In genomic region chr4:122996618-122997381, GRCm38 (mm10) we compare ENCODE assay signal across 7 mouse cellular contexts. TPM values are rescaled to one million over a fixed set of nuclear protein-coding genes. Genes with fewer than 3 reads are reported as not detected.
DNase-seq lines count a peak whose midpoint lies in the region; ATAC-seq and TF ChIP-seq lines count a peak whose summit lies in the region.

No protein-coding gene starts in this region.

- H3K27me3 ChIP-seq in heart, embryonic 16.5 days (ENCODE audit: control insufficient read depth, insufficient read depth, low read length), result peaks cover 51% of the 10 kb centered on the region
- H3K27me3 ChIP-seq in limb, embryonic 14.5 days (ENCODE audit: control insufficient read depth, insufficient read depth, low read length), result no peaks in the 10 kb centered on the region
- H3K27me3 ChIP-seq in midbrain, embryonic 12.5 days, result no peaks in the 10 kb centered on the region

- no peak for TF ChIP-seq POLR2A in limb, embryonic 14.5 days (IDR thresholded peaks at IDR 0.05; ENCODE audit: borderline replicate concordance, extremely low read depth, insufficient read depth, insufficient read length)

- peak overlapping the region; percentile 76 for H3K4me3 ChIP-seq in heart, embryonic 16.5 days (ENCODE audit: low read length)
- peak overlapping the region; percentile 79 for H3K4me3 ChIP-seq in limb, embryonic 14.5 days (replicated peaks; ENCODE audit: low read length)
- H3K4me3 ChIP-seq in midbrain, embryonic 12.5 days, result peak overlapping the region; percentile 83

- H3K9me3 ChIP-seq in heart, embryonic 16.5 days (replicated peaks; ENCODE audit: control insufficient read depth, low read length), result no peaks in the 10 kb centered on the region
- no peaks in the 10 kb centered on the region for H3K9me3 ChIP-seq in limb, embryonic 14.5 days (ENCODE audit: control insufficient read depth, low read length)
- no peaks in the 10 kb centered on the region for H3K9me3 ChIP-seq in midbrain, embryonic 12.5 days

- H3K4me1 ChIP-seq in heart, embryonic 16.5 days (ENCODE audit: control insufficient read depth, insufficient read depth, low read length), result peaks cover 6% of the 10 kb centered on the region
- H3K4me1 ChIP-seq in limb, embryonic 14.5 days (ENCODE audit: control insufficient read depth, insufficient read depth, low read length), result peaks cover 13% of the 10 kb centered on the region
- peaks cover 48% of the 10 kb centered on the region for H3K4me1 ChIP-seq in midbrain, embryonic 12.5 days

- no peak overlapping the region for H3K27ac ChIP-seq in heart, embryonic 16.5 days (ENCODE audit: low read length)
- H3K27ac ChIP-seq in limb, embryonic 14.5 days (replicated peaks; ENCODE audit: low read depth, low read length), result peak overlapping the region; percentile 75
- peak overlapping the region; percentile 96 for H3K27ac ChIP-seq in midbrain, embryonic 12.5 days (replicated peaks)

- H3K4me2 ChIP-seq in heart, embryonic 16.5 days (ENCODE audit: low read depth, low read length), result peak overlapping the region; percentile 100
- H3K4me2 ChIP-seq in limb, embryonic 14.5 days (replicated peaks; ENCODE audit: low read depth, low read length, severe bottlenecking), result peak overlapping the region; percentile 97
- peak overlapping the region; percentile 86 for H3K4me2 ChIP-seq in midbrain, embryonic 12.5 days (replicated peaks)

- H3K36me3 ChIP-seq in heart, embryonic 16.5 days (ENCODE audit: control insufficient read depth, insufficient read depth), result no peaks in the 10 kb centered on the region
- peaks cover 18% of the 10 kb centered on the region for H3K36me3 ChIP-seq in limb, embryonic 14.5 days (ENCODE audit: control insufficient read depth, insufficient read depth, low read length)
- peaks cover 20% of the 10 kb centered on the region; the same call in 1 of the 2 replicates for H3K36me3 ChIP-seq in midbrain, embryonic 12.5 days

- H3K9ac ChIP-seq in heart, embryonic 16.5 days (ENCODE audit: low read length), result peak overlapping the region; percentile 73
- H3K9ac ChIP-seq in limb, embryonic 14.5 days (ENCODE audit: low read depth, low read length, severe bottlenecking), result peak overlapping the region; percentile 82
- peak overlapping the region; percentile 96 for H3K9ac ChIP-seq in midbrain, embryonic 12.5 days (replicated peaks)

- peak; percentile 24 for DNase-seq in ovary, postnatal 10 days (ENCODE audit: low spot score)
- DNase-seq in ovary, adult 18-20 months (ENCODE audit: low spot score), result no peak
- peak; percentile 81 for DNase-seq in embryo, embryonic 10 days (ENCODE audit: low spot score)
- DNase-seq in limb, embryonic 14.5 days (ENCODE audit: low spot score), result peak; percentile 66
- peak; percentile 61 for DNase-seq in testis, postnatal 10 days (ENCODE audit: low spot score)

- WGBS in heart, embryonic 16.5 days, result under 1% methylated on average over 47 of the region's 47 CpGs
- 2% methylated on average over 37 of the region's 47 CpGs for WGBS in limb, embryonic 14.5 days
- whole genome bisulfite sequencing in midbrain, embryonic 12.5 days, result under 1% methylated on average over 47 of the region's 47 CpGs

- ATAC-seq in heart, embryonic 16.5 days (replicated peaks; ENCODE audit: extremely low read depth, insufficient read depth, low FRiP score), result no peak
- peak; percentile 10 for ATAC-seq in limb, embryonic 14.5 days (ENCODE audit: low FRiP score, low read depth)
- ATAC-seq in midbrain, embryonic 12.5 days (ENCODE audit: low FRiP score, low read depth), result peak; percentile 4; the same call in 1 of the 2 replicates

RNA-seq across cellular contexts. Expression of gene Mycl, which starts 1.3 kb away (rescaled TPM):
- 1.3 and 1.9 TPM in 2 replicates for polyA plus RNA-seq in heart, embryonic 16.5 days (2015; fragmentation: Nextera tagmentation; extraction: Ambion mirVana)
- polyA plus RNA-seq in limb, embryonic 14.5 days (2012; rRNA removed), result 24.6 and 26.2 TPM in 2 replicates
- 39.2 and 41.1 TPM in 2 replicates for polyA plus RNA-seq in limb, embryonic 14.5 days (2014; fragmentation: Nextera tagmentation; extraction: Ambion mirVana)
- polyA plus RNA-seq in midbrain, embryonic 12.5 days (2016; fragmentation: Nextera tagmentation; extraction: Ambion mirVana), result 130 and 140 TPM in 2 replicates

RNA-seq across cellular contexts. Expression of gene Trit1, which starts 19.6 kb away (rescaled TPM):
- 9.9 and 11.0 TPM in 2 replicates for polyA plus RNA-seq in heart, embryonic 16.5 days (2015; fragmentation: Nextera tagmentation; extraction: Ambion mirVana)
- 13.7 and 15.0 TPM in 2 replicates for polyA plus RNA-seq in limb, embryonic 14.5 days (2012; rRNA removed)
- 18.9 and 20.1 TPM in 2 replicates for polyA plus RNA-seq in limb, embryonic 14.5 days (2014; fragmentation: Nextera tagmentation; extraction: Ambion mirVana)
- polyA plus RNA-seq in midbrain, embryonic 12.5 days (2016; fragmentation: Nextera tagmentation; extraction: Ambion mirVana), result 29.3 and 30.0 TPM in 2 replicates

RNA-seq across cellular contexts. Expression of gene Mfsd2a, which starts 35.8 kb away (rescaled TPM):
- polyA plus RNA-seq in heart, embryonic 16.5 days (2015; fragmentation: Nextera tagmentation; extraction: Ambion mirVana), result 0.55 and 0.80 TPM in 2 replicates
- polyA plus RNA-seq in limb, embryonic 14.5 days (2012; rRNA removed), result 13.1 and 16.4 TPM in 2 replicates
- 9.1 and 9.3 TPM in 2 replicates for polyA plus RNA-seq in limb, embryonic 14.5 days (2014; fragmentation: Nextera tagmentation; extraction: Ambion mirVana)
- polyA plus RNA-seq in midbrain, embryonic 12.5 days (2016; fragmentation: Nextera tagmentation; extraction: Ambion mirVana), result 25.7 TPM in 2 replicates
